Mouse (Mus musculus): ENCODE measurements around the gene Fyn.

DNA sequence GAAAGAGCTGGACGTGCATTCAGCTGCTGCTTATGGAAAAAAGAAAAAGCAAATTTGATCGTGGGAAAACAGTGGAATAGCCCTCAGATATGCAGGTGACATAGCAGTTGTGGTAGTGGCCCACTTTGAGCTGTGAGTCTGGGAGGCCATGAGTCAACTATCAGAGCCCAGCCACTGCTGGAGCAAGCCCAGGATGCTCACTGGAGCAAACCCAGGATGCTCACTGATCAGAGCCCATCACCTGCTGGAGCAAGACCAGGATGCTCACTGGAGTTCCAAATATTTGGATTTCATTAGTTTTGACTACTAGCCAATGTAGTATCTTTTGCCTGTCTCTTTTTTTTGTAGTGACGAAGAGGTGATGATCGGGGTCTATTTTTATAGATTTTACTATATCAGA lies 35.5 kb downstream of the Fyn start:
- TF ChIP-seq CTCF (IDR thresholded peaks at IDR 0.05; ENCODE audit: low read depth, low read length) (no peak), GATA1 (IDR thresholded peaks at IDR 0.05; ENCODE audit: borderline replicate concordance, low read length) (no peak)
